Mouse (Mus musculus) heart, embryonic 12.5 days (tissue): ENCODE measurements around the gene Stat5b. TPM values are rescaled to one million over a fixed set of nuclear protein-coding genes. Genes with fewer than 3 reads are reported as not detected.

ENCODE experiments used
- ATAC-seq: fragments of 200-750 bp; cut with Nextera tagmentation; 2 replicates; pipeline ENCODE4 v1.8.0; 2017; ENCODE audit warnings: moderate TSS enrichment, moderate library complexity; ENCODE audit not compliant: insufficient number of reproducible peaks, low FRiP score
- H3K27ac ChIP-seq: fragments of 300-500 bp; sonication (generic); 2 replicates; pipeline ENCODE4 v1.5.1; 2016; ENCODE audit warnings: mild to moderate bottlenecking, moderate library complexity; ENCODE audit not compliant: poor library complexity, severe bottlenecking
- H3K27me3 ChIP-seq: fragments of 300-500 bp; sonication (generic); replicated peaks from 2 replicates; pipeline ENCODE4 v1.6.1; 2016; ENCODE audit warnings: mild to moderate bottlenecking, moderate library complexity
- H3K36me3 ChIP-seq: fragments of 300-500 bp; sonication (generic); 2 replicates; pipeline ENCODE4 v1.6.1; 2016; ENCODE audit warnings: mild to moderate bottlenecking, moderate library complexity
- H3K4me1 ChIP-seq: fragments of 300-500 bp; sonication (generic); replicated peaks from 2 replicates; pipeline ENCODE4 v1.6.1; 2016; ENCODE audit warnings: mild to moderate bottlenecking
- H3K4me2 ChIP-seq: fragments of 300-500 bp; sonication (generic); 2 replicates; pipeline ENCODE4 v1.6.1; 2016; ENCODE audit warnings: mild to moderate bottlenecking, moderate library complexity
- H3K4me3 ChIP-seq: fragments of 300-500 bp; sonication (generic); 2 replicates; pipeline ENCODE4 v1.5.1; 2016; ENCODE audit warnings: mild to moderate bottlenecking
- H3K9ac ChIP-seq: fragments of 300-500 bp; sonication (generic); 2 replicates; pipeline ENCODE4 v1.6.1; 2016; ENCODE audit warnings: mild to moderate bottlenecking, moderate library complexity
- H3K9me3 ChIP-seq: fragments of 300-500 bp; sonication (generic); replicated peaks from 2 replicates; pipeline ENCODE4 v1.6.1; 2016; ENCODE audit warnings: mild to moderate bottlenecking, moderate library complexity
- WGBS: fragments of 180-500 bp; shearing (Covaris S2); methylation state at CpG from one replicate; pipeline ENCODE4 v1.1.7; 2016; 5-methylcytosine and 5-hydroxymethylcytosine counted together
- polyA plus RNA-seq: library from polyadenylated mRNA; unstranded; fragments of >200 nt; fragmentation: Nextera tagmentation; extraction: Ambion mirVana; gene quantifications from 2 replicates; pipeline ENCODE4 v1.2.1, GENCODE M21; 2016

Stat5b gene
- polyA plus RNA-seq, 1 experiment from 2014 or later = 35.0 TPM

- no peaks in the 10 kb centered on the region; the same call in 1 of the 2 replicates for H3K9me3 ChIP-seq
- H3K27ac ChIP-seq = no peak overlapping the region
- no peak overlapping the region for H3K4me2 ChIP-seq
- H3K4me3 ChIP-seq = no peak overlapping the region
- no peaks in the 10 kb centered on the region for H3K4me1 ChIP-seq
- 28% methylated on average over 25 of the region's 25 CpGs for WGBS
- H3K9ac ChIP-seq = no peak overlapping the region
- H3K36me3 ChIP-seq = no peaks in the 10 kb centered on the region
- peaks cover 81% of the 10 kb centered on the region for H3K27me3 ChIP-seq
- ATAC-seq = no peak
Measured at GRCm38 (mm10) chr11:100749469-100749868, 101.1 kb downstream of the Stat5b start.

- no peaks in the 10 kb centered on the region for H3K4me1 ChIP-seq
- H3K9ac ChIP-seq = no peak overlapping the region
- H3K36me3 ChIP-seq = no peaks in the 10 kb centered on the region
- no peak overlapping the region for H3K27ac ChIP-seq
- ATAC-seq = no peak
- no peak overlapping the region for H3K4me3 ChIP-seq
- WGBS = 62% methylated on average over 4 of the region's 4 CpGs
- no peak overlapping the region for H3K4me2 ChIP-seq
- peaks cover 73% of the 10 kb centered on the region for H3K27me3 ChIP-seq
- H3K9me3 ChIP-seq = no peaks in the 10 kb centered on the region; the same call in 1 of the 2 replicates
Measured at GRCm38 (mm10) chr11:100748620-100749019, 101.9 kb downstream of the Stat5b start.

- WGBS = 61% methylated on average over 5 of the region's 5 CpGs
- no peaks in the 10 kb centered on the region for H3K4me1 ChIP-seq
- H3K36me3 ChIP-seq = no peaks in the 10 kb centered on the region
- H3K4me3 ChIP-seq = no peak overlapping the region
- H3K4me2 ChIP-seq = no peak overlapping the region
- no peak overlapping the region for H3K27ac ChIP-seq
- no peaks in the 10 kb centered on the region; the same call in 1 of the 2 replicates for H3K9me3 ChIP-seq
- peaks cover 62% of the 10 kb centered on the region for H3K27me3 ChIP-seq
- ATAC-seq = no peak
- H3K9ac ChIP-seq = no peak overlapping the region
Measured at GRCm38 (mm10) chr11:100747114-100747513, 103.4 kb downstream of the Stat5b start.

- WGBS = 75% methylated on average over 10 of the region's 10 CpGs
- Histone ChIP-seq H3K4me1 (no peaks in the 10 kb centered on the region), H3K9ac (no peak overlapping the region), H3K9me3 (no peaks in the 10 kb centered on the region; the same call in 1 of the 2 replicates), H3K36me3 (no peaks in the 10 kb centered on the region), H3K27me3 (peaks cover 57% of the 10 kb centered on the region), H3K4me2 (no peak overlapping the region), H3K4me3 (no peak overlapping the region), H3K27ac (no peak overlapping the region)
- no peak for ATAC-seq
Measured at GRCm38 (mm10) chr11:100746546-100746945, 104.0 kb downstream of the Stat5b start.

GRCm38 (mm10) chr11:100745085-100745484 is 105.4 kb downstream of the Stat5b start:
- Histone ChIP-seq H3K4me3 (no peak overlapping the region), H3K4me2 (no peak overlapping the region), H3K27ac (no peak overlapping the region), H3K27me3 (peaks cover 50% of the 10 kb centered on the region), H3K9ac (no peak overlapping the region), H3K36me3 (no peaks in the 10 kb centered on the region), H3K4me1 (no peaks in the 10 kb centered on the region), H3K9me3 (no peaks in the 10 kb centered on the region)
- ATAC-seq = peak; percentile 52; the same call in 1 of the 2 replicates
- WGBS = 15% methylated on average over 6 of the region's 6 CpGs

GRCm38 (mm10) chr11:100741348-100741747 is 109.2 kb downstream of the Stat5b start:
- no peak overlapping the region for H3K4me3 ChIP-seq
- ATAC-seq = no peak
- H3K27ac ChIP-seq = no peak overlapping the region
- no peak overlapping the region for H3K4me2 ChIP-seq
- H3K36me3 ChIP-seq = no peaks in the 10 kb centered on the region
- H3K4me1 ChIP-seq = peaks cover 11% of the 10 kb centered on the region
- H3K27me3 ChIP-seq = peaks cover 18% of the 10 kb centered on the region
- no peaks in the 10 kb centered on the region for H3K9me3 ChIP-seq
- H3K9ac ChIP-seq = no peak overlapping the region
- 59% methylated on average over 6 of the region's 6 CpGs for WGBS

- H3K4me1 ChIP-seq = peaks cover 24% of the 10 kb centered on the region
- H3K9me3 ChIP-seq = no peaks in the 10 kb centered on the region
- H3K27me3 ChIP-seq = peaks cover 7% of the 10 kb centered on the region
- peak overlapping the region; percentile 99 for H3K4me3 ChIP-seq
- peak overlapping the region; percentile 98 for H3K4me2 ChIP-seq
- 0 out of 2 replicates have a peak overlapping the region, but pooled peaks have one; percentile 67 for H3K9ac ChIP-seq
- no peak for ATAC-seq
- H3K36me3 ChIP-seq = 0 out of 2 replicates have a peak, but pooled peaks cover 3% of the 10 kb centered on the region
- WGBS = 19% methylated on average over 5 of the region's 5 CpGs
- no peak overlapping the region for H3K27ac ChIP-seq
Measured at GRCm38 (mm10) chr11:100738749-100739148, 111.8 kb downstream of the Stat5b start.

GRCm38 (mm10) chr11:100738066-100738604 is 112.4 kb downstream of the Stat5b start, which contains the start of gene Rab5c:
Gene Rab5c (minus strand): TSS chr11:100738215.
- H3K9me3 ChIP-seq = no peaks in the 10 kb centered on the region
- peaks cover 24% of the 10 kb centered on the region for H3K4me1 ChIP-seq
- peak; percentile 99 for ATAC-seq
- H3K36me3 ChIP-seq = peaks cover 5% of the 10 kb centered on the region; the same call in 1 of the 2 replicates
- H3K4me3 ChIP-seq = peak within 1 kb of the TSS; percentile 99
- WGBS = under 1% methylated on average over 39 of the region's 39 CpGs
- peak within 1 kb of the TSS; percentile 98 for H3K9ac ChIP-seq
- peak within 1 kb of the TSS; percentile 98 for H3K4me2 ChIP-seq
- peak within 1 kb of the TSS; percentile 65; the same call in 1 of the 2 replicates for H3K27ac ChIP-seq
- H3K27me3 ChIP-seq = peaks cover 7% of the 10 kb centered on the region

GRCm38 (mm10) chr11:100737105-100737733 is 113.3 kb downstream of the Stat5b start:
- WGBS = 2% methylated on average over 13 of the region's 13 CpGs
- no peak for ATAC-seq
- H3K27me3 ChIP-seq = peaks cover 7% of the 10 kb centered on the region

GRCm38 (mm10) chr11:100736746-100737080 is 113.8 kb downstream of the Stat5b start:
- 59% methylated on average over 4 of the region's 4 CpGs for WGBS
- Histone ChIP-seq H3K4me3 (peak overlapping the region; percentile 99), H3K27me3 (peaks cover 7% of the 10 kb centered on the region), H3K9ac (peak overlapping the region; percentile 98), H3K4me2 (peak overlapping the region; percentile 98), H3K9me3 (no peaks in the 10 kb centered on the region), H3K4me1 (peaks cover 24% of the 10 kb centered on the region), H3K36me3 (peaks cover 9% of the 10 kb centered on the region; the same call in 1 of the 2 replicates), H3K27ac (no peak overlapping the region)
- no peak for ATAC-seq

More at GRCm38 (mm10) chr11:100737105-100737733, 113.3 kb downstream of the Stat5b start:
- no peaks in the 10 kb centered on the region for H3K9me3 ChIP-seq
- H3K4me1 ChIP-seq = peaks cover 24% of the 10 kb centered on the region
- peaks cover 9% of the 10 kb centered on the region; the same call in 1 of the 2 replicates for H3K36me3 ChIP-seq
- H3K27ac ChIP-seq = 0 out of 2 replicates have a peak overlapping the region, but pooled peaks have one; percentile 65
- H3K4me3 ChIP-seq = peak overlapping the region; percentile 99
- peak overlapping the region; percentile 98 for H3K4me2 ChIP-seq
- peak overlapping the region; percentile 98 for H3K9ac ChIP-seq

GRCm38 (mm10) chr11:100735954-100736745 is 114.4 kb downstream of the Stat5b start:
- H3K4me3 ChIP-seq = peak overlapping the region; percentile 99
- H3K4me2 ChIP-seq = peak overlapping the region; percentile 98
- no peaks in the 10 kb centered on the region for H3K9me3 ChIP-seq
- peaks cover 9% of the 10 kb centered on the region; the same call in 1 of the 2 replicates for H3K36me3 ChIP-seq
- 57% methylated on average over 14 of the region's 14 CpGs for WGBS
- ATAC-seq = no peak
- peak overlapping the region; percentile 57 for H3K9ac ChIP-seq
- H3K4me1 ChIP-seq = peaks cover 24% of the 10 kb centered on the region
- 0 out of 2 replicates have a peak overlapping the region, but pooled peaks have one; percentile 12 for H3K27ac ChIP-seq
- peaks cover 4% of the 10 kb centered on the region for H3K27me3 ChIP-seq
